Comparison of ENCODE assay signal across 8 mouse cellular contexts in the genomic region with DNA sequence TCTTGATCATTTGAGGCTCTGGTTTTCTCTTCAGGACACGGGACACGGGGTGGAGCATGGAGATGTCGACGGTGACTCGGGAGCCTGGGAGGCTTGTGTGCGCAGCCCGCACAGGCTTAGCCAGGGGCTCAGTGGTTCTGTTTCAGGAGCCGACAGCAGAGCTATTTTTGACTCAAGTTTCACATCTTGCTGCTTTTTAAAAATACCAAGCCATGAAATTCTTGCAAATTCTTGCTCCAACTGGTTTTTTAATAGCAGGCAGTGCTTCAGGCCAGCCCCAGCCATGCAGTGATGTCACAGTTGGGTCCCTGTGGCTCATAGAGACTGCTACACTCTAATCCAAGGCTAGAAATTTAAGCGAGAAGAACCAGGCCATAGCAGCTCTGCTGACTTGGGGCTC. TPM values are rescaled to one million over a fixed set of nuclear protein-coding genes. Genes with fewer than 3 reads are reported as not detected.
DNase-seq lines count a peak whose midpoint lies in the region; ATAC-seq and TF ChIP-seq lines count a peak whose summit lies in the region.

No protein-coding gene starts in this region.

- peak overlapping the region; percentile 31 to 45; a peak in 2 of 4 replicates for H3K27ac ChIP-seq in heart, embryonic 14.5 days (replicated peaks in 1 of 2; ENCODE audit: control insufficient read depth in 1 of 2, insufficient read depth in 1 of 2, low read depth in 2 of 2, low read length in 2 of 2)
- no peak overlapping the region for H3K27ac ChIP-seq in heart, embryonic 11.5 days (ENCODE audit: low read depth, low read length)
- H3K27ac ChIP-seq in stomach, embryonic 14.5 days (ENCODE audit: low read length), result peak overlapping the region; percentile 1; the same call in 1 of the 2 replicates
- no peak overlapping the region for H3K27ac ChIP-seq in stomach, postnatal 0 days (replicated peaks)
- peak overlapping the region; percentile 95 for H3K27ac ChIP-seq in limb, embryonic 11.5 days (replicated peaks; ENCODE audit: low read depth, low read length)

- TF ChIP-seq CTCF in stomach, postnatal 0 days (IDR thresholded peaks at IDR 0.05; ENCODE audit: low read depth), result no peak

- H3K9me3 ChIP-seq in heart, embryonic 14.5 days (ENCODE audit: control insufficient read depth, low read length), result no peaks in the 10 kb centered on the region
- no peaks in the 10 kb centered on the region for H3K9me3 ChIP-seq in heart, embryonic 11.5 days (replicated peaks; ENCODE audit: control insufficient read depth, low read length)
- no peaks in the 10 kb centered on the region for H3K9me3 ChIP-seq in stomach, embryonic 14.5 days (ENCODE audit: control insufficient read depth, low read depth, low read length)
- no peaks in the 10 kb centered on the region for H3K9me3 ChIP-seq in stomach, postnatal 0 days (ENCODE audit: control insufficient read depth, low read length)
- no peaks in the 10 kb centered on the region for H3K9me3 ChIP-seq in limb, embryonic 11.5 days (ENCODE audit: control insufficient read depth, low read length)

- no peak overlapping the region for H3K9ac ChIP-seq in heart, embryonic 14.5 days (ENCODE audit: low read length)
- H3K9ac ChIP-seq in heart, embryonic 11.5 days (ENCODE audit: low read depth, low read length), result no peak overlapping the region
- H3K9ac ChIP-seq in stomach, embryonic 14.5 days (replicated peaks; ENCODE audit: low read depth, low read length), result no peak overlapping the region
- no peak overlapping the region for H3K9ac ChIP-seq in stomach, postnatal 0 days (ENCODE audit: low read length)
- H3K9ac ChIP-seq in limb, embryonic 11.5 days (ENCODE audit: low read length), result 0 out of 2 replicates have a peak overlapping the region, but pooled peaks have one; percentile 27

- DNase-seq in stomach, postnatal 0 days (ENCODE audit: low spot score), result no peak
- no peak for DNase-seq in limb, embryonic 11.5 days (ENCODE audit: low spot score)
- peak; percentile 80 for DNase-seq in telencephalon, adult 2 months (ENCODE audit: low read depth, low spot score)
- DNase-seq in adrenal gland, postnatal 10 days, result no peak

- no peak for TF ChIP-seq EP300 in stomach, postnatal 0 days (optimal IDR thresholded peaks at IDR 0.05)

- WGBS in heart, embryonic 14.5 days, result 52% methylated on average over 9 of the region's 9 CpGs
- WGBS in heart, embryonic 11.5 days (ENCODE audit: insufficient replicate concordance), result 62% methylated on average over 9 of the region's 9 CpGs
- 70% methylated on average over 9 of the region's 9 CpGs for WGBS in stomach, embryonic 14.5 days
- WGBS in stomach, postnatal 0 days, result 59% methylated on average over 9 of the region's 9 CpGs
- 75% methylated on average over 9 of the region's 9 CpGs for WGBS in limb, embryonic 11.5 days

- H3K4me3 ChIP-seq in heart, embryonic 14.5 days (ENCODE audit: control insufficient read depth in 1 of 2, insufficient read depth in 1 of 2, low read depth in 1 of 2, low read length in 2 of 2), result no peak overlapping the region
- H3K4me3 ChIP-seq in heart, embryonic 11.5 days (ENCODE audit: low read depth, low read length), result no peak overlapping the region
- H3K4me3 ChIP-seq in stomach, embryonic 14.5 days (ENCODE audit: low read depth, low read length), result no peak overlapping the region
- H3K4me3 ChIP-seq in stomach, postnatal 0 days (ENCODE audit: low read depth, low read length), result no peak overlapping the region
- H3K4me3 ChIP-seq in limb, embryonic 11.5 days (ENCODE audit: low read depth, low read length), result no peak overlapping the region

- no peaks in the 10 kb centered on the region for H3K36me3 ChIP-seq in heart, embryonic 14.5 days (ENCODE audit: control insufficient read depth, insufficient read depth, low read length)
- no peaks in the 10 kb centered on the region for H3K36me3 ChIP-seq in heart, embryonic 11.5 days (ENCODE audit: control insufficient read depth, insufficient read depth, low read length)
- H3K36me3 ChIP-seq in stomach, embryonic 14.5 days (ENCODE audit: control insufficient read depth, insufficient read depth, low read length), result no peaks in the 10 kb centered on the region
- H3K36me3 ChIP-seq in stomach, postnatal 0 days (ENCODE audit: control insufficient read depth, insufficient read depth, low read length), result no peaks in the 10 kb centered on the region
- H3K36me3 ChIP-seq in limb, embryonic 11.5 days (ENCODE audit: control insufficient read depth, insufficient read depth, low read length), result no peaks in the 10 kb centered on the region

- no peak overlapping the region for H3K4me2 ChIP-seq in heart, embryonic 14.5 days (ENCODE audit: low read length)
- no peak overlapping the region for H3K4me2 ChIP-seq in heart, embryonic 11.5 days
- no peak overlapping the region for H3K4me2 ChIP-seq in stomach, embryonic 14.5 days (replicated peaks; ENCODE audit: low read depth, low read length)
- H3K4me2 ChIP-seq in stomach, postnatal 0 days (replicated peaks; ENCODE audit: low read depth), result no peak overlapping the region
- H3K4me2 ChIP-seq in limb, embryonic 11.5 days (ENCODE audit: low read depth, severe bottlenecking), result no peak overlapping the region

- no peaks in the 10 kb centered on the region for H3K27me3 ChIP-seq in heart, embryonic 14.5 days (ENCODE audit: control insufficient read depth, insufficient read depth, low read length)
- H3K27me3 ChIP-seq in heart, embryonic 11.5 days (ENCODE audit: control insufficient read depth, insufficient read depth, low read length), result no peaks in the 10 kb centered on the region
- H3K27me3 ChIP-seq in stomach, embryonic 14.5 days (ENCODE audit: control insufficient read depth, insufficient read depth, low read length), result no peaks in the 10 kb centered on the region
- H3K27me3 ChIP-seq in stomach, postnatal 0 days (ENCODE audit: control insufficient read depth, insufficient read depth, low read length), result no peaks in the 10 kb centered on the region
- no peaks in the 10 kb centered on the region for H3K27me3 ChIP-seq in limb, embryonic 11.5 days (ENCODE audit: control insufficient read depth, insufficient read depth, low read length)

- no peak for ATAC-seq in heart, embryonic 14.5 days (ENCODE audit: insufficient number of reproducible peaks, insufficient read depth, low FRiP score, low read depth)
- no peak for ATAC-seq in heart, embryonic 11.5 days (replicated peaks; ENCODE audit: insufficient number of reproducible peaks, low FRiP score, low TSS enrichment)
- ATAC-seq in stomach, embryonic 14.5 days (ENCODE audit: insufficient number of reproducible peaks, insufficient read depth, low FRiP score, low read depth), result no peak
- no peak for ATAC-seq in stomach, postnatal 0 days (ENCODE audit: low FRiP score, low TSS enrichment)
- no peak for ATAC-seq in limb, embryonic 11.5 days (ENCODE audit: insufficient number of reproducible peaks, low FRiP score, low TSS enrichment, low read depth)
- no peak for ATAC-seq in CD4-positive, CD25-positive, alpha-beta regulatory T cell, adult 4 months

- peaks cover 29 to 34% of the 10 kb centered on the region in 2 experiments for H3K4me1 ChIP-seq in heart, embryonic 14.5 days (ENCODE audit: control insufficient read depth in 2 of 2, insufficient read depth in 2 of 2, low read length in 2 of 2)
- peaks cover 43% of the 10 kb centered on the region for H3K4me1 ChIP-seq in heart, embryonic 11.5 days (ENCODE audit: control insufficient read depth, insufficient read depth, low read length)
- peaks cover 44% of the 10 kb centered on the region for H3K4me1 ChIP-seq in stomach, embryonic 14.5 days (ENCODE audit: control insufficient read depth, insufficient read depth, low read length)
- peaks cover 8% of the 10 kb centered on the region; the same call in 1 of the 2 replicates for H3K4me1 ChIP-seq in stomach, postnatal 0 days (replicated peaks; ENCODE audit: control insufficient read depth, insufficient read depth)
- peaks cover 55% of the 10 kb centered on the region for H3K4me1 ChIP-seq in limb, embryonic 11.5 days (ENCODE audit: control insufficient read depth, insufficient read depth, low read length)

RNA-seq across cellular contexts. Expression of gene Dusp7, which starts 30.8 kb away (rescaled TPM):
- 16.4 and 19.8 TPM in 2 replicates for polyA plus RNA-seq in heart, embryonic 14.5 days (2014; fragmentation: Nextera tagmentation; extraction: Ambion mirVana)
- 19.8 and 22.0 TPM in 2 replicates for polyA plus RNA-seq in heart, embryonic 11.5 days (2014; fragmentation: Nextera tagmentation; extraction: Ambion mirVana)
- polyA plus RNA-seq in stomach, embryonic 14.5 days (2014; fragmentation: Nextera tagmentation; extraction: Ambion mirVana), result 22.4 and 24.9 TPM in 2 replicates
- 12.3 and 12.7 TPM in 2 replicates for polyA plus RNA-seq in stomach, postnatal 0 days (2015; fragmentation: Nextera tagmentation; extraction: Ambion mirVana)
- 63.4 and 67.4 TPM in 2 replicates for polyA plus RNA-seq in limb, embryonic 11.5 days (2014; fragmentation: Nextera tagmentation; extraction: Ambion mirVana)
- 10 to 100 TPM; 21.0 to 26.1 TPM for total RNA-seq in adrenal gland, postnatal 10 days (2021)
- polyA plus RNA-seq in CD4-positive, CD25-positive, alpha-beta regulatory T cell, adult 4 months (2017; shearing (Covaris generic)), result 10 to 100 TPM; 16.2 to 21.1 TPM

RNA-seq across cellular contexts. Expression of gene Poc1a, which starts 56.8 kb away (rescaled TPM):
- polyA plus RNA-seq in heart, embryonic 14.5 days (2014; fragmentation: Nextera tagmentation; extraction: Ambion mirVana), result 24.0 and 24.3 TPM in 2 replicates
- 28.4 and 31.1 TPM in 2 replicates for polyA plus RNA-seq in heart, embryonic 11.5 days (2014; fragmentation: Nextera tagmentation; extraction: Ambion mirVana)
- polyA plus RNA-seq in stomach, embryonic 14.5 days (2014; fragmentation: Nextera tagmentation; extraction: Ambion mirVana), result 25.2 and 27.7 TPM in 2 replicates
- 13.0 and 13.3 TPM in 2 replicates for polyA plus RNA-seq in stomach, postnatal 0 days (2015; fragmentation: Nextera tagmentation; extraction: Ambion mirVana)
- polyA plus RNA-seq in limb, embryonic 11.5 days (2014; fragmentation: Nextera tagmentation; extraction: Ambion mirVana), result 34.1 and 40.1 TPM in 2 replicates
- total RNA-seq in adrenal gland, postnatal 10 days (2021), result 1 to 10 TPM; 7.3 to 8.8 TPM
- 1 to 10 TPM; 2.3 to 8.0 TPM for polyA plus RNA-seq in CD4-positive, CD25-positive, alpha-beta regulatory T cell, adult 4 months (2017; shearing (Covaris generic))

Comparison
In these comparisons a context has a peak if more than half of its experiments do, and no peak if none do; other contexts are left out.
1. H3K27ac ChIP-seq: peak in heart, embryonic 14.5 days (2 of 2), stomach, embryonic 14.5 days (single experiment) and limb, embryonic 11.5 days (single experiment); none in heart, embryonic 11.5 days (single experiment) and stomach, postnatal 0 days (single experiment).